Mouse (Mus musculus) lung, postnatal 0 days (tissue): ENCODE results near the gene Gnb1l.

Experiments
- CTCF ChIP-seq: IDR thresholded peaks from 2 replicates; pipeline ENCODE4 v1.5.1; 2016; ENCODE audit warnings: antibody characterized with exemption, mild to moderate bottlenecking
- EP300 ChIP-seq: IDR thresholded peaks from 2 replicates; pipeline ENCODE4 v1.6.1; 2016; ENCODE audit warnings: antibody characterized with exemption, mild to moderate bottlenecking, control low read depth

- TF ChIP-seq CTCF (no peak), EP300 (no peak)
These were observed 95.4 kb downstream of the Gnb1l start for GRCm38 (mm10) chr16:18593930-18594329.
